Mouse (Mus musculus) liver, postnatal 0 days (tissue): ENCODE measurements around the gene Acbd7.

Source experiments
- CTCF ChIP-seq: sonication (generic); IDR thresholded peaks from 2 replicates; pipeline ENCODE4 v1.5.1; 2016; ENCODE audit warnings: antibody characterized with exemption, low read depth
- EP300 ChIP-seq: IDR thresholded peaks from 2 replicates; pipeline ENCODE4 v1.6.1; 2016; ENCODE audit warnings: antibody characterized with exemption, low read depth, mild to moderate bottlenecking

- TF ChIP-seq CTCF (no peak), EP300 (no peak)
Observed at GRCm38 (mm10) chr2:3332056-3332455, 3.9 kb upstream of the Acbd7 start.
